Mouse (Mus musculus) heart, embryonic 11.5 days (tissue): Measurements from ENCODE around the gene Cavin3. TPM values are rescaled to one million over a fixed set of nuclear protein-coding genes. Genes with fewer than 3 reads are reported as not detected.
"Not testable (repeated sequence)": the region's sequence is repeated elsewhere in the genome, so short reads cannot be mapped to it uniquely, and the experiment has no call there.

Experiments
- ATAC-seq: fragments of 200-750 bp; cut with Nextera tagmentation; replicated peaks from 2 replicates; pipeline ENCODE4 v1.8.0; 2017; ENCODE audit warnings: moderate library complexity; ENCODE audit not compliant: insufficient number of reproducible peaks, low FRiP score, low TSS enrichment
- H3K27ac ChIP-seq: fragments of 300-500 bp; sonication (generic); 2 replicates; pipeline ENCODE4 v1.5.1; 2014; ENCODE audit warnings: mild to moderate bottlenecking, low read depth, low read length
- H3K27me3 ChIP-seq: fragments of 300-500 bp; sonication (generic); 2 replicates; pipeline ENCODE4 v1.6.1; 2014; ENCODE audit warnings: mild to moderate bottlenecking, low read length, mixed read lengths; ENCODE audit not compliant: control insufficient read depth, insufficient read depth
- H3K36me3 ChIP-seq: fragments of 300-500 bp; sonication (generic); 2 replicates; pipeline ENCODE4 v1.6.1; 2014; ENCODE audit warnings: mild to moderate bottlenecking, low read length, moderate library complexity, mixed read lengths; ENCODE audit not compliant: control insufficient read depth, insufficient read depth
- H3K4me1 ChIP-seq: fragments of 300-500 bp; sonication (generic); 2 replicates; pipeline ENCODE4 v1.6.1; 2014; ENCODE audit warnings: low read length; ENCODE audit not compliant: control insufficient read depth, insufficient read depth
- H3K4me2 ChIP-seq: fragments of 300-500 bp; sonication (generic); 2 replicates; pipeline ENCODE4 v1.6.1; 2014; ENCODE audit warnings: mild to moderate bottlenecking, moderate library complexity
- H3K4me3 ChIP-seq: fragments of 300-500 bp; sonication (generic); 2 replicates; pipeline ENCODE4 v1.5.1; 2014; ENCODE audit warnings: low read depth, low read length
- H3K9ac ChIP-seq: fragments of 300-500 bp; sonication (generic); 2 replicates; pipeline ENCODE4 v1.6.1; 2014; ENCODE audit warnings: mild to moderate bottlenecking, low read depth, low read length, moderate library complexity
- H3K9me3 ChIP-seq: fragments of 300-500 bp; sonication (generic); replicated peaks from 2 replicates; pipeline ENCODE4 v1.6.1; 2016; ENCODE audit warnings: low read length; ENCODE audit not compliant: control insufficient read depth
- WGBS: fragments of 180-500 bp; shearing (Covaris S2); extraction: QIAGEN DNeasy Blood & Tissue Kit; methylation state at CpG from one replicate; pipeline ENCODE4 v1.1.7; 2014; ENCODE audit not compliant: insufficient replicate concordance; 5-methylcytosine and 5-hydroxymethylcytosine counted together
- polyA plus RNA-seq: library from polyadenylated mRNA; unstranded; fragments of >200 nt; fragmentation: Nextera tagmentation; extraction: Ambion mirVana; gene quantifications from 2 replicates; pipeline ENCODE4 v1.2.1, GENCODE M21; 2014

Cavin3 gene
- polyA plus RNA-seq, 1 experiment from 2014 or later: 71.2 TPM

GRCm38 (mm10) chr7:105477433-105477700 is 4.7 kb downstream of the Cavin3 start:
- Histone ChIP-seq H3K4me3 (no peak overlapping the region), H3K4me2 (no peak overlapping the region), H3K27ac (no peak overlapping the region), H3K4me1 (peaks cover 13% of the 10 kb centered on the region; the same call in 1 of the 2 replicates), H3K9ac (no peak overlapping the region), H3K36me3 (no peaks in the 10 kb centered on the region), H3K27me3 (no peaks in the 10 kb centered on the region), H3K9me3 (no peaks in the 10 kb centered on the region)
- 88% methylated on average over 1 of the region's 1 CpGs for WGBS
- no peak for ATAC-seq

DNA sequence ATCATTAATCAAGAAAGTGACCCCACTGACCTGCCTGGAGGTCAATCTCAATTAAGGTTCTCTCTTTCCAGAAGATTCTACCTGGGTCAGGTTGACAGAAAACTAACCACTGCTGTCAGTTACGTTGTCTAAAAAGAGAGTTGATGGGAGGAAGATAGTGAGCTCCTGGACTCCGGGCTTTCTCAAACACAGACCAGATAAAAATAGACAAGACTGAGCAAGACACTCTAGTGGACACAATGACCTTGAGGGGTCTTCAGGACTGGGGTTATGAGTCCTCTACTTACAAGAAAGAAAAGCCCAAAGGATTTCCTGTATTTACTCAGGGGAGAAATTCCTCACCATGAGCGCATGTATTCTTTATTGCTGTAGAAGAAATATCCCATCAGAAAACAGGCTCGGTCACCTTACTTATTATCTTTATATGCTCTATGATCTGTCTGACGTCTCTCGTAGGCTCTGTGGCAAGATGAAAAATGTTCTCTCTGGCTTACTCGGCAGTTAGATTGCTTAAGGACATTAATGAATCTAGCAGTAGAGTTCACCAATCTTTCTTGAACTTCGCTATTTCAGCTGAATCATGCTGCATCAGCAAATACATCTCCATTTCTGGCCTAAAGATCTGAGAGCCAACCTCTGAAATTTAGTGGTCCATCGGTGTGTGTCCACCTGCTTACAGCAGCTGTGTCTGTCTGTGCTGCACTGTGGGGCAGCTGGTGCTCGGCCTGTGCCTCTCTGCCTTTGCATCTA is 5.2 kb downstream of the Cavin3 start:
- no peak for ATAC-seq
- Histone ChIP-seq H3K4me2 (no peak overlapping the region), H3K9ac (no peak overlapping the region), H3K27me3 (no peaks in the 10 kb centered on the region), H3K36me3 (no peaks in the 10 kb centered on the region), H3K27ac (no peak overlapping the region), H3K4me3 (no peak overlapping the region), H3K4me1 (peaks cover 13% of the 10 kb centered on the region; the same call in 1 of the 2 replicates), H3K9me3 (no peaks in the 10 kb centered on the region)
- 74% methylated on average over 10 of the region's 10 CpGs for WGBS

DNA sequence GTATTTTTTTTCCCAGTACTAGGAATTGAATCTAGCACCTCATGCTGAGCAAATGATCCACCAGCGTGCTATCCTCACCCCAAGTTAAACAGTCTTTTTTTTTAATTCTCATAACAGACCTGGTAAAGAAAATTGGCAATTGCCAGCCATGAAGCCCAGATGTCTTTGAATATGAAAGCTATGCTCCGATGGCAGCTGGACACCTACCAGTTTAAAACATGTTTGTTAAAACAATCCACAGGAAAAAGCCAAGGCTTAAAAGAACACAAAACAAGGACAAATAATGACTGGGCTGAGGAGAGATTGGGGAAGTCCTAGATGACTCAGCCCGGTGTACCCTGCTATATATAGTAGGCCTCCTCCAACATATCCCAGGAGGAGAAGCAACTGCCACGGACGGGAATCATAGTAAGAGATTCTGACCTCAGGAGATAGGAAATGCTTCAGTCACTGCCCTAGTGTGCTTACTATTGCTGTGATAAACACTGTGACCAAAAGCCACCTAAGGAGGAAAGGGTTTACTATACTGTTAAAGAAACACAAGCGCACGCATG is 6.6 kb downstream of the Cavin3 start:
- no peak for ATAC-seq
- no peaks in the 10 kb centered on the region for H3K27me3 ChIP-seq
- H3K36me3 ChIP-seq: no peaks in the 10 kb centered on the region
- no peak overlapping the region for H3K9ac ChIP-seq
- peaks cover 5% of the 10 kb centered on the region; the same call in 1 of the 2 replicates for H3K4me1 ChIP-seq
- 53% methylated on average over 7 of the region's 7 CpGs for WGBS
- 0 out of 2 replicates have a peak overlapping the region, but pooled peaks have one; percentile 22 for H3K27ac ChIP-seq
- no peaks in the 10 kb centered on the region for H3K9me3 ChIP-seq
- H3K4me3 ChIP-seq: no peak overlapping the region
- H3K4me2 ChIP-seq: no peak overlapping the region

DNA sequence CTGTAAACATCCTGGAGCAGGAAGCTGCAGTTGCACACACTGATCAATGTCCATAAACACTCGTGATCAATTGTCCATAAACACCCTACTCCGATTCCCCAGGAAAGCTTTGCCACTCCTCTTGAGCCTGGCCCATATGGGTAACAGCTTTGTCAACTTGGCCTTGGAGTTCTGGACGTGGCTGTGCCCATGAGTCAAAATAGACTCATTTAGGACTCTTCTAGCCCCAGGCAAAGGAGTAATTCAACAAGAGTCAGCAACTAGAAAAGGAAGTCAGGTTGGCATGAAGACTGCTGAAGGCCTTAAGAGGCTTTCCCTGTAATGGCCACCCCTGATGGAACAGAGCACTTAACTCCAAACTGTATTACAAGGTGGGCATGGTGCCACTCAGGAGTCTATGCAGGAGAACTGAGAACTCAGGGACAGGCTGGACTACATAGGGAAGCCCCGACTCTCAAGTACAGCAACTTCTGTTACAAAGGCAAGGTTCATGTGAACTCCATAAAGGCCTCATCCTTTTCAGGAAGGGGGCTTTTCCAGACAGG is 7.3 kb downstream of the Cavin3 start:
- 70% methylated on average over 4 of the region's 4 CpGs for WGBS
- ATAC-seq: no peak
- no peaks in the 10 kb centered on the region for H3K4me1 ChIP-seq
- H3K36me3 ChIP-seq: no peaks in the 10 kb centered on the region
- no peak overlapping the region for H3K4me2 ChIP-seq
- no peak overlapping the region for H3K4me3 ChIP-seq
- H3K9ac ChIP-seq: no peak overlapping the region
- no peaks in the 10 kb centered on the region for H3K27me3 ChIP-seq
- no peaks in the 10 kb centered on the region for H3K9me3 ChIP-seq
- no peak overlapping the region for H3K27ac ChIP-seq

- ATAC-seq: no peak
- Histone ChIP-seq H3K27me3 (no peaks in the 10 kb centered on the region), H3K4me2 (no peak overlapping the region), H3K4me1 (no peaks in the 10 kb centered on the region), H3K36me3 (no peaks in the 10 kb centered on the region), H3K27ac (no peak overlapping the region), H3K9me3 (no peaks in the 10 kb centered on the region), H3K4me3 (no peak overlapping the region), H3K9ac (no peak overlapping the region)
- WGBS: 48% methylated on average over 1 of the region's 1 CpGs
Measured at GRCm38 (mm10) chr7:105472607-105473006, 9.5 kb downstream of the Cavin3 start.

DNA sequence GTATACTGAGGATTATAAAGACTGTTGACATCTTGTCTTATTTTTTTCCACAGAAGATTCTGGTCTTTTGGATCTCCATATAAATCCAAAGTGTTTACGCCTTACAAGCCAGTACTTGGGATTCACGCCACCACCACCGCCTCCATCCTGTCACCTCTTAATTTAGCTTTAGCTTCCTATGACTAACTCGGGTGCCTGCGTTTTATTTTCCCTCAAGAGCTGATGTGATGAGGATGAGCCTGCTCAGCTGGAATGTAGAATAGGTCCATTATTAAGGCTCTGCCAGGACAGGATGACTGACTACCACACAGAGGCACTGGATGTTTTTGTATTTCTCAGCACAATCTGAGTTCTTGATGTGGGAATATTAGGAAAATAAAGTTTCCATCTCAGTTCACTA is 16.6 kb downstream of the Cavin3 start:
- ATAC-seq, H3K9ac ChIP-seq, H3K27ac ChIP-seq, H3K36me3 ChIP-seq, H3K4me3 ChIP-seq, H3K4me1 ChIP-seq, H3K27me3 ChIP-seq, H3K4me2 ChIP-seq, H3K9me3 ChIP-seq: not testable (repeated sequence)
- WGBS: 76% methylated on average over 5 of the region's 5 CpGs

- H3K9ac ChIP-seq: no peak overlapping the region
- no peaks in the 10 kb centered on the region for H3K27me3 ChIP-seq
- no peaks in the 10 kb centered on the region for H3K36me3 ChIP-seq
- no peak overlapping the region for H3K4me2 ChIP-seq
- no peak overlapping the region for H3K4me3 ChIP-seq
- H3K27ac ChIP-seq: no peak overlapping the region
- ATAC-seq: no peak
- no peaks in the 10 kb centered on the region for H3K4me1 ChIP-seq
- no peaks in the 10 kb centered on the region for H3K9me3 ChIP-seq
Measured at GRCm38 (mm10) chr7:105458546-105458945, 23.6 kb downstream of the Cavin3 start.

GRCm38 (mm10) chr7:105453345-105453744 is 28.8 kb downstream of the Cavin3 start:
- H3K36me3 ChIP-seq, H3K4me2 ChIP-seq, H3K4me1 ChIP-seq, H3K9me3 ChIP-seq, H3K27ac ChIP-seq, H3K9ac ChIP-seq, H3K27me3 ChIP-seq, H3K4me3 ChIP-seq, ATAC-seq: not testable (repeated sequence)
- WGBS: 77% methylated on average over 4 of the region's 4 CpGs

GRCm38 (mm10) chr7:105445076-105445475 is 37.0 kb downstream of the Cavin3 start:
- WGBS: 57% methylated on average over 3 of the region's 3 CpGs
- H3K4me3 ChIP-seq: no peak overlapping the region
- ATAC-seq: no peak

More at GRCm38 (mm10) chr7:105445076-105445475, 37.0 kb downstream of the Cavin3 start:
- no peaks in the 10 kb centered on the region for H3K4me1 ChIP-seq
- no peak overlapping the region for H3K27ac ChIP-seq
- no peaks in the 10 kb centered on the region for H3K27me3 ChIP-seq
- H3K9ac ChIP-seq: no peak overlapping the region
- H3K9me3 ChIP-seq: no peaks in the 10 kb centered on the region
- H3K4me2 ChIP-seq: no peak overlapping the region
- no peaks in the 10 kb centered on the region for H3K36me3 ChIP-seq
